Mouse (Mus musculus): ENCODE results near the gene Fry. TPM values are rescaled to one million over a fixed set of nuclear protein-coding genes. Genes with fewer than 3 reads are reported as not detected.

Gene Fry
- polyA plus RNA-seq, 1 experiment = 2.1 TPM

DNA sequence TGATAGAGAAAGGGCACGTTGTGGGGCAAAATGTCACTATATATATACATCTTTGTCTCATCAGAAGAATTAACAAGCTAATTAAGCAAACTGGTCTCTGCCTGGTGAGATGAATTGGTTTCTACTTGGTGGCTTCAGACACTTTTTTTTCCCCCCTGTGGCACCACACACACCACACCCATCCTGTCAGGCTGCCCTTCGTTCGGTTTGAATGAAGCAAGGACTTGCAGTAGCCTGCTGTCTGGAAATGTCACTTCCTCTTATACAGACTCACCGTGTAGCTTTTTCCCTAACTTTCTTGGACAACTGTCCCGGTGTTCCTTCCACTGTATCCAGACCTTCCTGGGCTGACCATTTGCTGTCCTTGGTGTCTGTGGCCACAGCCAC, 144.3 kb downstream of the Fry start:
- TF ChIP-seq USF1 (IDR thresholded peaks at IDR 0.05; ENCODE audit: low read depth) = no peak
- no peak for TF ChIP-seq POLR2A (IDR thresholded peaks at IDR 0.05; ENCODE audit: insufficient read length, low read depth)
- no peak for TF ChIP-seq CEBPB (IDR thresholded peaks at IDR 0.05; ENCODE audit: insufficient read depth, poor library complexity, severe bottlenecking)
- TF ChIP-seq MYOG (IDR thresholded peaks at IDR 0.05; ENCODE audit: control insufficient read depth in 1 of 3, insufficient read depth in 1 of 3, insufficient read length in 2 of 3, low read depth in 2 of 3) = no peak
- no peak for TF ChIP-seq POLR2AphosphoS2 (IDR thresholded peaks at IDR 0.05; ENCODE audit: insufficient read length, low read depth)
- TF ChIP-seq MYOD1 (IDR thresholded peaks at IDR 0.05; ENCODE audit: control insufficient read depth in 1 of 3, insufficient read length in 2 of 3, low read depth in 2 of 3) = no peak
- no peak for TF ChIP-seq TCF12 (IDR thresholded peaks at IDR 0.05; ENCODE audit: insufficient read depth, poor library complexity, severe bottlenecking)
- no peak for TF ChIP-seq E2F4 (IDR thresholded peaks at IDR 0.05; ENCODE audit: insufficient read depth)
- TF ChIP-seq SRF (IDR thresholded peaks at IDR 0.05; ENCODE audit: control insufficient read depth, insufficient read length, low read depth) = no peak
- no peak for TF ChIP-seq TCF3 (IDR thresholded peaks at IDR 0.05; ENCODE audit: insufficient read length, low read depth)
- no peak for TF ChIP-seq MAX (IDR thresholded peaks at IDR 0.05; ENCODE audit: low read depth)
- TF ChIP-seq REST (IDR thresholded peaks at IDR 0.05; ENCODE audit: insufficient read depth, insufficient read length) = no peak
- no peak overlapping the region for H3K4me3 ChIP-seq
- H3K79me2 ChIP-seq (ENCODE audit: control insufficient read depth, insufficient read depth) = no peaks in the 10 kb centered on the region
- H3K36me3 ChIP-seq (ENCODE audit: control insufficient read depth, insufficient read depth) = no peaks in the 10 kb centered on the region
- H3ac ChIP-seq (ENCODE audit: control insufficient read depth, insufficient read length) = no peak overlapping the region
- no peak overlapping the region for H3K4me2 ChIP-seq (ENCODE audit: low read depth)
- no peaks in the 10 kb centered on the region for H3K27me3 ChIP-seq (ENCODE audit: control insufficient read depth, insufficient read depth, insufficient read length)

DNA sequence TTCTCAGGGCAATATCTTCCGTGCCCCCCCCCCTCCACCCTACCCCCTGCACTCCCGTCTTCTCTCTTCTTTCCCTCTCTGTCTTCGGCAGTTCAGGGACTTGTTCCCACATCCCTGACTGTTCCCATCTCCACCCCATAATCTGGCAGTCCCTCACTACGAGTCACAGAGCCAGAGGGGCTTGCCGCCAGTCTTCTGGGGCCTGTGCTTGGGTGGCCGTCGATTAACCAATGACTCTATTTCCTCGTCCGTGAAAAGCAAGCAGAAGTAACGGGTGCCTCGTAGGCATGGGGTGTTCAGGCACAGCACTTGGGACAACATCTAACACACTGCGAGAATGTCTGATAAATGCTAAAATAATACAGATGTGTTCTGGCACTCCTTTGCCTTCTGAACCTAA, 144.7 kb downstream of the Fry start:
- H3K4me3 ChIP-seq = no peak overlapping the region

GRCm38 (mm10) chr5:150263656-150264055, 145.2 kb downstream of the Fry start:
- no peaks in the 10 kb centered on the region for H3K79me2 ChIP-seq (ENCODE audit: control insufficient read depth, insufficient read depth)
- no peak overlapping the region for H3ac ChIP-seq (ENCODE audit: control insufficient read depth, insufficient read length)
- H3K36me3 ChIP-seq (ENCODE audit: control insufficient read depth, insufficient read depth) = no peaks in the 10 kb centered on the region
- no peaks in the 10 kb centered on the region for H3K27me3 ChIP-seq (ENCODE audit: control insufficient read depth, insufficient read depth, insufficient read length)
- H3K4me2 ChIP-seq (ENCODE audit: low read depth) = no peak overlapping the region
- no peak overlapping the region for H3K4me3 ChIP-seq
- TF ChIP-seq POLR2A (IDR thresholded peaks at IDR 0.05; ENCODE audit: insufficient read length, low read depth) (no peak), SRF (IDR thresholded peaks at IDR 0.05; ENCODE audit: control insufficient read depth, insufficient read length, low read depth) (no peak), TCF12 (IDR thresholded peaks at IDR 0.05; ENCODE audit: insufficient read depth, poor library complexity, severe bottlenecking) (no peak), MYOG (IDR thresholded peaks at IDR 0.05; ENCODE audit: control insufficient read depth in 1 of 3, insufficient read depth in 1 of 3, insufficient read length in 2 of 3, low read depth in 2 of 3) (no peak), TCF3 (IDR thresholded peaks at IDR 0.05; ENCODE audit: insufficient read length, low read depth) (no peak), E2F4 (IDR thresholded peaks at IDR 0.05; ENCODE audit: insufficient read depth) (no peak), USF1 (IDR thresholded peaks at IDR 0.05; ENCODE audit: low read depth) (no peak), MYOD1 (IDR thresholded peaks at IDR 0.05; ENCODE audit: control insufficient read depth in 1 of 3, insufficient read length in 2 of 3, low read depth in 2 of 3) (no peak), CEBPB (IDR thresholded peaks at IDR 0.05; ENCODE audit: insufficient read depth, poor library complexity, severe bottlenecking) (no peak), POLR2AphosphoS2 (IDR thresholded peaks at IDR 0.05; ENCODE audit: insufficient read length, low read depth) (no peak), MAX (IDR thresholded peaks at IDR 0.05; ENCODE audit: low read depth) (no peak), REST (IDR thresholded peaks at IDR 0.05; ENCODE audit: insufficient read depth, insufficient read length) (no peak)

More for the DNA sequence above, 144.7 kb downstream of the Fry start:
- no peak overlapping the region for H3ac ChIP-seq (ENCODE audit: control insufficient read depth, insufficient read length)
- no peak overlapping the region for H3K4me2 ChIP-seq (ENCODE audit: low read depth)
- no peaks in the 10 kb centered on the region for H3K36me3 ChIP-seq (ENCODE audit: control insufficient read depth, insufficient read depth)
- TF ChIP-seq POLR2A (IDR thresholded peaks at IDR 0.05; ENCODE audit: insufficient read length, low read depth) (no peak), TCF3 (IDR thresholded peaks at IDR 0.05; ENCODE audit: insufficient read length, low read depth) (no peak), SRF (IDR thresholded peaks at IDR 0.05; ENCODE audit: control insufficient read depth, insufficient read length, low read depth) (no peak)
- no peaks in the 10 kb centered on the region for H3K79me2 ChIP-seq (ENCODE audit: control insufficient read depth, insufficient read depth)
- no peaks in the 10 kb centered on the region for H3K27me3 ChIP-seq (ENCODE audit: control insufficient read depth, insufficient read depth, insufficient read length)

- Histone ChIP-seq H3K79me2 (ENCODE audit: control insufficient read depth, insufficient read depth) (no peaks in the 10 kb centered on the region), H3K4me2 (ENCODE audit: low read depth) (no peak overlapping the region)
- TF ChIP-seq CEBPB (IDR thresholded peaks at IDR 0.05; ENCODE audit: insufficient read depth, poor library complexity, severe bottlenecking) (no peak), REST (IDR thresholded peaks at IDR 0.05; ENCODE audit: insufficient read depth, insufficient read length) (no peak), TCF12 (IDR thresholded peaks at IDR 0.05; ENCODE audit: insufficient read depth, poor library complexity, severe bottlenecking) (no peak), TCF3 (IDR thresholded peaks at IDR 0.05; ENCODE audit: insufficient read length, low read depth) (no peak), USF1 (IDR thresholded peaks at IDR 0.05; ENCODE audit: low read depth) (no peak), POLR2A (IDR thresholded peaks at IDR 0.05; ENCODE audit: insufficient read length, low read depth) (no peak), SRF (IDR thresholded peaks at IDR 0.05; ENCODE audit: control insufficient read depth, insufficient read length, low read depth) (no peak), MYOD1 (IDR thresholded peaks at IDR 0.05; ENCODE audit: control insufficient read depth in 1 of 3, insufficient read length in 2 of 3, low read depth in 2 of 3) (no peak), POLR2AphosphoS2 (IDR thresholded peaks at IDR 0.05; ENCODE audit: insufficient read length, low read depth) (no peak), MAX (IDR thresholded peaks at IDR 0.05; ENCODE audit: low read depth) (no peak)
Observed at GRCm38 (mm10) chr5:150265005-150265404, 146.6 kb downstream of the Fry start.

DNA sequence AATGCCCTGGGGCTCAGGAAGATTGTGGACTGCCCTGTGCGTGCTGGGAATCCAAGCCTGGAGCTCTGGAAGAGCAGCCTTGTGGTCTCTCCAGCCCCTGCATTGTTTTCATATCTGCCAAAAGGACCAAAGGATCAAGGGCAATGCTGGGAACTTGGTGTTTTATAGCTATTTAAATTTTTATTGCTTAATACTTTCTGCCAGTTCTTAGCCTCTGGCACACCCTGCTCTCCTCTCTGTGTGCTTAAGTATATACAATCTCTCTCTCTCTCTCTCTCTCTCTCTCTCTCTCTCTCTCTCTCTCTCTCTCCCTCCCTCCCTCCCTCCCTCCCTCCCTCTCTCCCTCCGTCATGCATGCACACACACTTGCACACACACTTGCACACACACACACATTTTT, 147.5 kb downstream of the Fry start:
- Histone ChIP-seq H3ac (ENCODE audit: control insufficient read depth, insufficient read length) (no peak overlapping the region), H3K4me2 (ENCODE audit: low read depth) (no peak overlapping the region), H3K36me3 (ENCODE audit: control insufficient read depth, insufficient read depth) (no peaks in the 10 kb centered on the region), H3K4me3 (no peak overlapping the region), H3K27me3 (ENCODE audit: control insufficient read depth, insufficient read depth, insufficient read length) (no peaks in the 10 kb centered on the region), H3K79me2 (ENCODE audit: control insufficient read depth, insufficient read depth) (no peaks in the 10 kb centered on the region)
- TF ChIP-seq SRF (IDR thresholded peaks at IDR 0.05; ENCODE audit: control insufficient read depth, insufficient read length, low read depth) = no peak
- TF ChIP-seq POLR2A (IDR thresholded peaks at IDR 0.05; ENCODE audit: insufficient read length, low read depth) = no peak
- no peak for TF ChIP-seq POLR2AphosphoS2 (IDR thresholded peaks at IDR 0.05; ENCODE audit: insufficient read length, low read depth)
- no peak for TF ChIP-seq MYOD1 (IDR thresholded peaks at IDR 0.05; ENCODE audit: control insufficient read depth in 1 of 3, insufficient read length in 2 of 3, low read depth in 2 of 3)
- TF ChIP-seq TCF12 (IDR thresholded peaks at IDR 0.05; ENCODE audit: insufficient read depth, poor library complexity, severe bottlenecking) = no peak
- TF ChIP-seq MAX (IDR thresholded peaks at IDR 0.05; ENCODE audit: low read depth) = no peak
- no peak for TF ChIP-seq REST (IDR thresholded peaks at IDR 0.05; ENCODE audit: insufficient read depth, insufficient read length)

More at GRCm38 (mm10) chr5:150265005-150265404, 146.6 kb downstream of the Fry start:
- H3K27me3 ChIP-seq (ENCODE audit: control insufficient read depth, insufficient read depth, insufficient read length) = no peaks in the 10 kb centered on the region
- no peaks in the 10 kb centered on the region for H3K36me3 ChIP-seq (ENCODE audit: control insufficient read depth, insufficient read depth)
- H3ac ChIP-seq (ENCODE audit: control insufficient read depth, insufficient read length) = no peak overlapping the region
- no peak overlapping the region for H3K4me3 ChIP-seq
